Mouse (Mus musculus): ENCODE measurements around the gene C1qa. TPM values are rescaled to one million over a fixed set of nuclear protein-coding genes. Genes with fewer than 3 reads are reported as not detected.

C1qa gene
- polyA plus RNA-seq, 1 experiment from 2014 or later = 39.4 TPM

DNA sequence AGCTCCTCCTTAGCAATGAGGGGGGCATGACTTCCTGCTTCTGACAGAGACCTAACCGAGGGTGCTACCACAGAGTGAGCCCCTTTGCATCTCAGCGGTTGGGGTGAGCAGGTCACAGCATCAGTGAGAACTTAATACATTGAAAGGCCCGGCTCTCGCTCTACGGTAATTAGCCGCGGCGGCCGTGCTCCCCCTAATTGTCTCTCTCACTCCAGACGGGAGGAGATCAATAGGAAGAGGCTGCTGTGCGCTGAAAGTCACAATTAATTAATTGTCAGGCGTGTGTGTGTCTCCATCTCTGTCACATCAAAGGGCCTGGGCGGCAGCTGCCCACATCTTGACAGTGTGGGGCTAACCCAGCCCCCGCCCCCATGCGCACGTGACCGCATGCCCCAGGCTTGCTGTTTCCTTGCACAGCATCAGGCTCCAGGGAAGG lies 12.6 kb upstream of the C1qa start:
- no peak overlapping the region for H3K27ac ChIP-seq (ENCODE audit: low read length)
- H3K4me2 ChIP-seq (replicated peaks; ENCODE audit: low read depth, low read length) = no peak overlapping the region
- H3K9me3 ChIP-seq (ENCODE audit: low read length) = no peaks in the 10 kb centered on the region
- TF ChIP-seq EP300 (IDR thresholded peaks at IDR 0.05) = no peak
- TF ChIP-seq CTCF (IDR thresholded peaks at IDR 0.05) = no peak
- H3K36me3 ChIP-seq (ENCODE audit: insufficient read depth, low read length) = no peaks in the 10 kb centered on the region
- H3K4me1 ChIP-seq (ENCODE audit: insufficient read depth, low read depth, low read length) = no peaks in the 10 kb centered on the region
- no peak overlapping the region for H3K4me3 ChIP-seq (ENCODE audit: low read depth, low read length)
- 11% methylated on average over 17 of the region's 17 CpGs for WGBS
- peaks cover 24% of the 10 kb centered on the region for H3K27me3 ChIP-seq (replicated peaks; ENCODE audit: insufficient read depth, low read length)
- DNase-seq (ENCODE audit: low spot score) (no peak), ATAC-seq (no peak)
- no peak overlapping the region for H3K9ac ChIP-seq (replicated peaks; ENCODE audit: low read depth)

DNA sequence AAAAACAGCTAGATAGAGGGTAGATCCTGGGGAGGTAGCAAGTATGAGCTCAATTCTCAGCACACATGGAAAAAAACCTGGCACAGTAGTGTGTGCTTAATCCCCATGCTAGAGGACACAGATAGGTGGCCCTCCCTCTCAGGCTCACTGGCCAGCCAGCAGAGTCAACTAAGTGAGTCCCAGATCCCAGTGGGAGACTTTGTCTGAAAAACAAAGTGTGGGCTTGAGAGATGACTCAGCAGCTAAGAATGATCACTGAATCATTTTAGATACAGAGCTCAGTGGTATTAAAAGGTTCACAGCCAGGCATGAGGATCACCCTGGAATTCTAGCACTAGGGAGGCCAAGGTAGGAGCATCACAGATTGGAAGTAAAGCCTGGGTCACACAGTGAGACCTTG lies 9.2 kb upstream of the C1qa start:
- no peak overlapping the region for H3K4me3 ChIP-seq (ENCODE audit: low read depth, low read length)
- H3K9ac ChIP-seq (replicated peaks; ENCODE audit: low read depth) = no peak overlapping the region
- no peaks in the 10 kb centered on the region for H3K9me3 ChIP-seq (ENCODE audit: low read length)
- TF ChIP-seq CTCF (IDR thresholded peaks at IDR 0.05) (no peak), EP300 (IDR thresholded peaks at IDR 0.05) (no peak)
- no peaks in the 10 kb centered on the region for H3K4me1 ChIP-seq (ENCODE audit: insufficient read depth, low read depth, low read length)
- ATAC-seq = no peak
- H3K27ac ChIP-seq (ENCODE audit: low read length) = no peak overlapping the region
- no peak for DNase-seq (ENCODE audit: low spot score)
- peaks cover 30% of the 10 kb centered on the region for H3K27me3 ChIP-seq (replicated peaks; ENCODE audit: insufficient read depth, low read length)
- no peak overlapping the region for H3K4me2 ChIP-seq (replicated peaks; ENCODE audit: low read depth, low read length)
- no peaks in the 10 kb centered on the region for H3K36me3 ChIP-seq (ENCODE audit: insufficient read depth, low read length)

DNA sequence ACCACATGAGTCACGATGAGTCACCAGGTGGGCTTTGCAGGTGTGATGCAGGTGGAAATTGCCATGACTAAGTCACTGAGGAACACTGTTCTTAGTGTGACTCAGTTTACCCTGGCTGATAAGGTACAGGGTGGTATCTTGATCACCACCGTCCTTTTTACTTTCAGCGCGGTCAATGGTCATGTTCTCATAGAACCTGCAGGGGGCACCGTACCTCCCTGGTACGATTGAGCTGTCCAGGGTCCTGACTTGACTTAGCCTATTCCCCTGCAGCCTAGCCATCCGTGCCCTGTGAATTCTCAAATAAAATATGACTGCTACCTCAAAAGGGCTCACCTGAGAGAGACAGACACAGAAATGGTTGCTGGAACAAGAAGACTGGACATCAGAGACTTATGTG lies 8.4 kb upstream of the C1qa start:
- Histone ChIP-seq H3K9ac (replicated peaks; ENCODE audit: low read depth) (no peak overlapping the region), H3K4me1 (ENCODE audit: insufficient read depth, low read depth, low read length) (no peaks in the 10 kb centered on the region), H3K9me3 (ENCODE audit: low read length) (no peaks in the 10 kb centered on the region), H3K27me3 (replicated peaks; ENCODE audit: insufficient read depth, low read length) (peaks cover 26% of the 10 kb centered on the region), H3K27ac (ENCODE audit: low read length) (no peak overlapping the region), H3K36me3 (ENCODE audit: insufficient read depth, low read length) (no peaks in the 10 kb centered on the region), H3K4me3 (ENCODE audit: low read depth, low read length) (no peak overlapping the region), H3K4me2 (replicated peaks; ENCODE audit: low read depth, low read length) (no peak overlapping the region)
- DNase-seq (ENCODE audit: low spot score) (peak; percentile 82), ATAC-seq (no peak)
- 16% methylated on average over 7 of the region's 7 CpGs for WGBS
- TF ChIP-seq EP300 (IDR thresholded peaks at IDR 0.05) (no peak), CTCF (IDR thresholded peaks at IDR 0.05) (peak; percentile 91)

DNA sequence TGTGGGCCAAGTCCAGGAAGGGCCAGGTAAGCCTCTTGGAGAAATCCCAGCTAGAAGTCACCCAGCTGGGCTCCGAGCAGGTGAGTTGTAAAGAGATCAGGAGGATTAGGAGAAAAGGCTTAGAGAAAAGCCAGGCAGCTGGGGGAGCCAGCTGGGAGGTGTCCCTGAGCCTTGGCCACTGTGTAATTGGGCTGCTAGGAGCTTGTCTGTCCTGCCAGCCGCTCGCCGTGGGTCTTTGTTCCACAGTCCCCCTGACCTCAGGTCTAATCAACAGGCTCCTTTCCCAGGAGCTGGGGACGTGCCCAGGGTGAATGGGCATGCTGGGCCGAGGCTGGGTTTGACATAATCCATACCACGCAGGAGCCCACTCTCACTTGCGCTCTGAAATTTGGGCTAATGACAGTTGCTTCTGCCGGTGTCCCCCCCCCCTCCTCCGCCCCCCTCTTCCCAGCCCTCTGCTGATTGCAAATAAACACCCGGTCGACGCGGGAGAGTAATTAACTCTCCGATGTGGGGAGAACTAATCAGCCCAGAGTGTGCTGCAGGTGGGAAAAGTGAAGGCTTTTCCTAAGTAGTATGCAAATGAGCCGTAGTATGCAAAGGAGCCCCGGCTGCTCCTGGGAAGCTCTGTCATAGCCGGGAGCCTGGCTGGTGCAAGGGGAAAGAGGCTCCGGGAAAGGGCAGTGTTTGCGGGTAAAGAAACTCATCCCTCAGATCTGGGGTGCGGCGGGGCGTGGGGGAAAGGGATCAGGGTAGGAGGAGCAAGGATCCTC lies 6.3 kb upstream of the C1qa start:
- H3K27ac ChIP-seq (ENCODE audit: low read length) = no peak overlapping the region
- 1% methylated on average over 21 of the region's 23 CpGs for WGBS
- H3K9ac ChIP-seq (replicated peaks; ENCODE audit: low read depth) = no peak overlapping the region
- H3K27me3 ChIP-seq (replicated peaks; ENCODE audit: insufficient read depth, low read length) = peaks cover 16% of the 10 kb centered on the region; the same call in 1 of the 2 replicates
- ATAC-seq (no peak), DNase-seq (ENCODE audit: low spot score) (no peak)
- H3K4me3 ChIP-seq (ENCODE audit: low read depth, low read length) = no peak overlapping the region
- H3K36me3 ChIP-seq (ENCODE audit: insufficient read depth, low read length) = no peaks in the 10 kb centered on the region
- H3K4me1 ChIP-seq (ENCODE audit: insufficient read depth, low read depth, low read length) = no peaks in the 10 kb centered on the region
- no peaks in the 10 kb centered on the region for H3K9me3 ChIP-seq (ENCODE audit: low read length)
- TF ChIP-seq CTCF (IDR thresholded peaks at IDR 0.05) = no peak
- TF ChIP-seq EP300 (IDR thresholded peaks at IDR 0.05) = no peak
- H3K4me2 ChIP-seq (replicated peaks; ENCODE audit: low read depth, low read length) = no peak overlapping the region

DNA sequence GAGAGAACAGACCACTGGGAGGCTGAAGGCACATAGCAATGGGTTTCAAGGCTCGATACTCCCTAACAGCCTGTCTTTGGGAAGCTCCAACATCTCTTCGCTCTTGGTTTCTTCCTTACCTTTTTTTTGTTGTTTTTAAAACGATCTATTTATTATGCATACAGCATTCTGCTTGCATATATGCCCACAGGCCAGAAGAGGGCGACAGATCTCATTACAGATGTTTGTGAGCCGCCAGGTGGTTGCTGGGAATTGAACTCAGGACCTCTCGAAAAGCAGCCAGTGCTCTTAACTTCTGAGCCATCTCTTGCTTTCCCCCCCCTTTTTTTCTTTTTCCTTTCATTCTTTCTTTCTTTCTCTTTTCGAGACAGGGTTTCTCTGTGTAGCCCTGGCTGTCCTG lies 551 bp upstream of the C1qa start:
- H3K27me3 ChIP-seq (replicated peaks; ENCODE audit: insufficient read depth, low read length) = 0 out of 2 replicates have a peak, but pooled peaks cover 7% of the 10 kb centered on the region
- 54% methylated on average over 7 of the region's 7 CpGs for WGBS

DNA sequence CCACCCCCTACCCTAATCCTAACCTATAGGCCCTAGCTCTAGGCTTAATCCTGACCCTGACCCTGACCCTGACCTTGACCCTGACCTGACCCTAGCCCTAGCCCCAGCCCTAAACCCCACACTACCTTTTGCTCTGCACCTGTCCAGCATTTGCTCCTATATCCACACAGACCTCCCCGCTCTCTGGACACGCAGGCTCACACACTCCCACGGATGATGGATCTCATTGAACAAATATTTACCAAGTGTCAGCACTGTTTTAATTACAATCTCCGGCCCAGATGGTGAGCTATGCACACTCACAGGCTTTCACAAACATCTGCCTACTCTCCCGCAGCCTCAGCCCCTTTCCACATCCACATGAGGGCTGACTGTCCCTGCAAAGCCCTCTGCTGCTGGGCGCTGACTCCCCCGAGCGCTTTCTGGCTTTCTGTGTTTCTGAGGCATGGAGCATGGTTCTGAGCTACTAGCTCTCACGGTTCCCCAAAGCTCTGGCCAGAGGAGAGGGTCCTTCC lies 462 bp downstream of the C1qa start:
- Histone ChIP-seq H3K4me3 (ENCODE audit: low read depth, low read length) (no peak overlapping the region), H3K36me3 (ENCODE audit: insufficient read depth, low read length) (no peaks in the 10 kb centered on the region), H3K27ac (ENCODE audit: low read length) (no peak overlapping the region), H3K9me3 (ENCODE audit: low read length) (no peaks in the 10 kb centered on the region), H3K9ac (replicated peaks; ENCODE audit: low read depth) (no peak overlapping the region), H3K4me2 (replicated peaks; ENCODE audit: low read depth, low read length) (no peak overlapping the region), H3K4me1 (ENCODE audit: insufficient read depth, low read depth, low read length) (no peaks in the 10 kb centered on the region), H3K27me3 (replicated peaks; ENCODE audit: insufficient read depth, low read length) (0 out of 2 replicates have a peak, but pooled peaks cover 5% of the 10 kb centered on the region)
- DNase-seq (ENCODE audit: low spot score) = no peak
- ATAC-seq = no peak
- TF ChIP-seq EP300 (IDR thresholded peaks at IDR 0.05) (no peak), CTCF (IDR thresholded peaks at IDR 0.05) (no peak)
- 21% methylated on average over 9 of the region's 9 CpGs for WGBS

More for the DNA sequence above, 551 bp upstream of the C1qa start:
- no peak for ATAC-seq
- DNase-seq (ENCODE audit: low spot score) = no peak
- Histone ChIP-seq H3K4me1 (ENCODE audit: insufficient read depth, low read depth, low read length) (no peaks in the 10 kb centered on the region), H3K27ac (ENCODE audit: low read length) (no peak overlapping the region), H3K9me3 (ENCODE audit: low read length) (no peaks in the 10 kb centered on the region), H3K4me2 (replicated peaks; ENCODE audit: low read depth, low read length) (no peak overlapping the region), H3K9ac (replicated peaks; ENCODE audit: low read depth) (no peak overlapping the region), H3K4me3 (ENCODE audit: low read depth, low read length) (no peak overlapping the region), H3K36me3 (ENCODE audit: insufficient read depth, low read length) (no peaks in the 10 kb centered on the region)
- TF ChIP-seq CTCF (IDR thresholded peaks at IDR 0.05) (peak; percentile 41), EP300 (IDR thresholded peaks at IDR 0.05) (no peak)
